Mouse (Mus musculus) ovary, adult 18-20 months (tissue): ENCODE results near the gene Slc25a24.

Source experiments
- DNase-seq: peaks from one replicate; pipeline ENCODE4 v3.0.0; 2022; ENCODE audit warnings: low spot score, mixed read lengths

Slc25a24 gene

DNA sequence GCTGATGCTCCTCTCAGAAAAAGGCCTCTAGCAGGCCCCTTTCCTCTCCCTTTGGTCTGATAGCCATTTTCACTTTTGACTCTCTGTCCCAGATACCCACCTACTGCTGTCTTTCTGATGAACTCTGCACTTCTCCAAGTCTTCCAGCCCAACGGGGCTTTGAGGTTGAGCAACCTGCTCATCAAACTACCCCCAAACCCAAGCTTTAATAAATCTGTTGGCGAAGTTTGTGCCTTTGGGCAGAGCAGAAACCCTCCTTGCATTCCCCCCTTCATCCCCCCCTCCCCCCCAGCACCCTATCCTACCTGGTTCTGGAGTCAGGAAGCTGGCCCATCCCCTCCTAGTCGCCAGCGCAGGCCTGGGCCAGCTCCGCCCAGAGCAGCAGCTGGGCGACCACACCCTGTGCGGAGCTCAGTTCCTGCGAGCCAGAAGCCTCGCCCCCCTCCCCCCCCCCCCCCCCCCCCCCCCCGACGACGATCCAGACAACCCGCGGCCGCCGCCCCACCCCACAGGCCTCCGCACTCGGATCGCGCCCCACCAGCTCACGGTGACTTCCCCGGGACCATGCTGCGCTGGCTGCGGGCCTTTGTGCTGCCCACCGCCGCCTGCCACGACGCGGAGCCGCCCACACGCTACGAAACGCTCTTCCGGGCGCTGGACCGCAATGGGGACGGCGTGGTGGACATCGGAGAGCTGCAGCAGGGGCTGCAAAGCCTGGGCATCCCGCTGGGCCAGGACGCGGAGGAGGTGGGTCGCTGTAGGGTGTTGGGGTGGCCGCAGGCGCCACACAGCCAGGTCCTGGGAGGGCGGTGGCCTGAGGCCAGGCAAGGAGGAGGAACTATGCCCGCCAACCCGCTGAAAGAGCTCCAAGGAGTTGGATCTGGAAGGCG lies at the start of gene Slc25a24:
Slc25a24 (plus strand) TSS at position 509 of the 890 bp plus-strand sequence.
- peak; percentile 30 for DNase-seq

DNA sequence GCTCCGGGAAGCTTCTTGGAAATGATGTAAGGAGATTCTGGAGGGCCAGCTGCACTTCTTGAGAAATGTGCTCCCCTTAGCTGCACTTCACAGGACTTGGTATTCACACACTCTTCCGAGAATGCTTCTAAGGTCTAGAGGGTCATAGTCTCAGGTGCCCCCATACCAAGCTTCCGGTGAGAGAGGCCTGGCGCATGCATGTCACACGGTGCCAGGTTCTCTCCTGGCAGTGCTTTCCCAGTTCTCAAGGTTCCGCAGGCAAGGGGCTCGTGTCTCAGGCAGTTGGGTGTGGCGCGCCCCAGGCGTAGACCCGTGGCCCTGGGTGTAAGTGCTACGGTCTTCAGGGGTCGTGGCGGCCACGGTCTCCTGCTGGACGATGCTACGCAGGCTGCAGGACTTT lies 42.8 kb upstream of the Slc25a24 start, which contains the start of gene Slc25a54:
Slc25a54 (plus strand) TSS at position 301 of the 400 bp plus-strand sequence.
- DNase-seq: no peak

DNA sequence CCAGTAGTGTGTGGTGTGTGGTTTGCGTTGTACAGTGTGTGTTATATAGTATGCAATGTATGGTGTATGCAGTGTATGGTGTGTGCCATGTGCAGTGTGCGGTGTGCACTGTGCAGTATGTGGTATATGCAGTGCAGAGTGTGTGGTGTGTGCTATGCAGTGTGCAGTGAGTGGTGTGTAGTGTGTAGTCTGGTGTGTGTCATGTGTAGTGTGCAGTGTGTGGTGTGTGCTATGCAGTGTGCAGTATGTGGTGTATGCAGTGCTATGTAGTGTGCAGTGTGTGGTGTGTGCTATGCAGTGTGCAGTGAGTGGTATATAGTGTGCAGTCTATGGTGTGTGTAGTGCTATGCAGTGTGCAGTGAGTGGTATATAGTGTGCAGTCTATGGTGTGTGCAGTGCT lies 38.5 kb upstream of the Slc25a24 start:
- DNase-seq: no peak

DNA sequence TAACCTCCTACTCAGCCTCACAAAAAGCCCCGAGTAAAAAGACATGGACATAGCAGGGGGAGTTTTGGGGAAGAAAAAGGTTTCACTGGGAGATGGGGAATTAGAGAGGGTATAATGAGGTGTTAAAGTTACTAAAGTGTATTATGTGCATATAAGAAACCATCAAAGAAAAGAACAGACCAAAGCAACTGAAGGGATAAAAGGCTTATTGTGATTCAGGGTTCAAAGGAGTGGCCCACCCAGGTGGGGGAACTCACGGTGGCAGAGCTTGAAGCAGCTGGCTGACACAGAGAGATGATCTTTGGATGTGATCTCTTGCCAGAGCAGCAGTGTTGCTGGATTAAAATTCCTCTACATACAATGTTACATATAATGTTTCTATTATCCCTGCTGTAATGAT lies 34.5 kb upstream of the Slc25a24 start:
- no peak for DNase-seq

DNA sequence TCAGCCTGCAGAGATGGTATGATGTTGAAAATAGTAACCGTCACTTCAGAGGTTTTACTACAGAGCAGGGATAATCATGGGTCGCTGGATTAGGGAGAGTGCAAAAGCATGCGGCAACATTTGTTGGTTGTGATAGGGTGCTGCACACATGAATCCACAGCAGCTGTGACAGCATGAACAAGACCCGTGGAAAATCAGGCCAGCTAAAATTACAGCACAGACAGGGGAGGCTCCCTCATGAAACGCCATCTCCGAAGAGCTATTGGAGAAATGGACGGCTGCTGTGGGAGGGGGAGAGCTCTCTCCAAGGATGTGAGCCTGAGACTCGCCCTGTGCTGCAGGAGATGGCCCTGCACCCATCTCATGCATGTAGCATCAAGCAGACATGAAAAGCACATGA lies 18.2 kb upstream of the Slc25a24 start:
- DNase-seq: no peak

DNA sequence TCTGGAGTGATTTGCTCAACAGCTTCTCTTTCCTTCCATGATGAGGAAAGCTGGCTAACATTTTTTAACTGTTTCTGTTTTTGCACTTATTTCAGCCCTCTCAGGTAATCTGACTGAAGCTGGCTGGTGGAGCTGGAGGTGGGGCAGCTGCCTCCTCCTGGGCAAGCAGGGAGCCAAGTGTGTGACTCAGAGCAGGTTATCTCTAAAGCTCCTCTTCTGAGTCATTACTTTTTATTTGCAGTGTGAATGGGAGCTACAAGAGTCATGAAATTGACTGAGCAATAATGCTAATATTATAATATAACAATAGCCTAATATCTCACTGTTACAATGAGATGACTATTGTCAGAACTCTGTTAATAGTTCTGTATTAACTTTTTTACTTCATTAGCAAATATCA lies 5.8 kb upstream of the Slc25a24 start:
- DNase-seq: no peak

DNA sequence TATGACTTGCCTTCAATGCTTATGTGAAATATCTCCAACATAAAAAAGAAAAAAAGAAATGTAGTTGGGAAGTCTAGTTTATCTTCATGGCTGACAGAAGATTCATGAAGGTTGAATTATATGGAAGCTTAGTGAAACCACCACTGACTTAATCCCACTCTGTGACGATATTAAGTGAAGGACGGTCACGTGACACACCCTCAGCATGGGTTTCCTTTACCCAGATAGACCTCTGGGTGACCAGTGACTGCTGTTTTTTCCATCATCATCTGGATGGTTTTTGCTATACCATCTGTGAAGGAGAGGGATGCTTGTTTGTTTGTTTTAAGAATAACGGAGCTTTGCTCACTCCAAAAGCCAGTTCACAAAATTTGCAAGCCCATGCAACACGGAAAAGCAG lies 3.4 kb upstream of the Slc25a24 start:
- DNase-seq: no peak

DNA sequence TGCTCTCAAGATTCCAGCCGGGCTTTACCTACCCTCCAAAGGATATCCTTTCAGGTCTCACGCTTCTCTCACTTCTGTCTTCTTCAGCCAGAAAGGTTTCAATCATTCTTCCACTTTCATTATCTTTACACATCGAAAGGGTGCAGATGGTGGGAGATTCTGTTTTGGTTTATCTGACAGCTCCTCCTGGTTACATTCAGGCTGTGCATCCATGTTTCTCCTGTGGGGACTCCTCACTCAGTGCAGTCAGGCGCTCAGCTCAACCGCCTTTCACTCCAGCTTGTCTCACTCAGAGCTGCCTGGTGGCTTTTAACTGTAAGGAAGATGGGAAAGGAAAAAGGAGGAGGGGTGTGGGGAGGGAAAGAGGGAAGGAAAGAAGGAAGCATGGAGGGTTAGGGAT lies 3.0 kb upstream of the Slc25a24 start:
- no peak for DNase-seq

DNA sequence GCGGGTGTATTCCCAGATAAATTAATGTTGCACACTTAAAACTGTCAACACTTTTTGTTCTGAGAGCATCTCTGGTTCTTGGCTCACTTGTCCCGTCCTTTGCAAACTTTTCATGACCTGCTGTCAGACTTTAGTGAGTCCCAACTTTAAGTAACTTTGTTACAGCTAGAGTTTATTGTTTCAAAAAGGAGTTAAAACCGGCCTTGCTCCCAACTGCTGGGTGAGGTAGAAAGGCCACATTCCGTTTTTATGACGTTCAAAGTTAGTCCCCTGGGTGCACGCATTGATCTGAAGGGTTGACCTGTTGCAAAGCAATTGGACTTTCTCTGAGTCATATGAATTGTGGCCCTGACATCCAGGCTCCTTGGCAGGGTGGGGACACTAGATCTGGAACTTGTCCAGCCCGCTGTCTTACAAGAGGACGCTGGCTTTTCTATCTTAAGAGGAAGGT lies 607 bp downstream of the Slc25a24 start:
- DNase-seq: peak; percentile 19

DNA sequence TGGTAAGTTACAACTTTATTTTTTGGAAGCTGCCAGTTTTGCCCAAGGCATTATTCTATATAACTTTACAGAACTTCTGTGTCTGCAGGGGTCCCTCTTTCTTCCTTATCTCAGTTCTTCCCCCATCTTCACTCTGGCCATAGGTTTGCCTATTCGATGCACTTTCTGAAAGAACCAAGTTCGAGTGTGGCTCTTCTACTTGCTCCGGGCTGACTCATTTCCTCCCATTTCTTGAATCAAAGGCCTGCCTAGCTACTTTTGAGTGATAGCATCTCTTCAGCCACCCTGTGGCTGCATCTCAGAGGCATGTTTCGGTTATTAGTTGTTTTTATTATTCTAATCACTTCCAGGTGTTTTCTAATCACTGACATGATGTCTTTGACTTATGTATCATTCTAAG lies 1.1 kb downstream of the Slc25a24 start:
- no peak for DNase-seq

DNA sequence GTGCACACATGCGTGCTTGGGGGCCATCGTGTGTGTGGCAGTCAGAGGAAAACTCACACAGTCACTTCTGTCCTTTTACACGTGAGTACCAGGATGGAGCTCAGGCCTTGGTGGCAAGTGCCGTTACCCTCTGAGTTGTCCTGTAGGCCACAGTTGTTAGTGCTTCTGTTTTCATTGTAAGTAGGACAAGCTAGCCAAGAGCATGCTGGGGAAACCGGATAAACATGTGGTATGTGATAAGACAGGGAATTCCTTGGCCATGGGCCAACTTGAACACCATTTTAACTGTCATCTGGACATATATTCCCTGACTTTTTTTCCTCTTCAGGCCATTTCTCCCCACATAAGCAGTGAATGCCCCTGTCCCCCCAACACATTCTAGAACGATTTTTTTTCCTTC lies 2.6 kb downstream of the Slc25a24 start:
- no peak for DNase-seq

DNA sequence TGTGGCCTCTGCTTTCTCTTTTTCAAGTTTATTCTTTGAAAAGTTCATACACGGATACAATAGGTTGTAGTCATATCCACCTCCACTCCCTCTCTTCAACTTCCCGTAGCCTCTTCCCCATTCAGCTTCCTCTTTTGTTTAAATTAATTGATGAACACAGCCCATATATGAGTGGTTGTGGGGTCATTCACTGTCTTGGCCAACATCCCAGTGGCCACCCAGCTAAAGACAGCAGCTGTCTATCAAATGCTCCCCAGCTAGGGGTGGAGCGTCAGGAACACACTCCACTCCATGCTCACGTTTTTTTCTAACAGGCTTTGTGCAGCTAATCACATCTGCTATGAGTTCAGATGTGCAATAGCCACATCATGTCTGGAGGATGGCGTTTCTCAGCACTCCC lies 6.8 kb downstream of the Slc25a24 start:
- no peak for DNase-seq

DNA sequence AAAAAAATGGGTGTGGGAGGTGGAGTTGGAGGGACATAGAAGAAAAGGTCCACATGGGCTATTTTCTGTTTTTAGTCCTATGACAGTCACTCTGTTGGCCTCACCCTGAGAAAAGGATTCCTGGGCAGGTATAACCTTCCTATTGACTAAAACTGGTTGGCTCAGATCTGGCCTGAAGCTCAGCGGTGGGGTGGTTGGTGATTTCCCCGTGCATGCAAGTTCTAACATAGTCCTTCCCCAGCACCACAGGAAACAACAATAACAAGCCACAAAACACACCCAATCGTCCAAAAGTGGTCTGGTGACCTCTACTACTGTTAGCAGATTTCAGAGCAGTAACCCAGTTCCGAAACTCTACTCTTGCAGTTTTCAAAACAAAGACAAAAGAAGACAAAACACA lies 10.0 kb downstream of the Slc25a24 start:
- DNase-seq: no peak

DNA sequence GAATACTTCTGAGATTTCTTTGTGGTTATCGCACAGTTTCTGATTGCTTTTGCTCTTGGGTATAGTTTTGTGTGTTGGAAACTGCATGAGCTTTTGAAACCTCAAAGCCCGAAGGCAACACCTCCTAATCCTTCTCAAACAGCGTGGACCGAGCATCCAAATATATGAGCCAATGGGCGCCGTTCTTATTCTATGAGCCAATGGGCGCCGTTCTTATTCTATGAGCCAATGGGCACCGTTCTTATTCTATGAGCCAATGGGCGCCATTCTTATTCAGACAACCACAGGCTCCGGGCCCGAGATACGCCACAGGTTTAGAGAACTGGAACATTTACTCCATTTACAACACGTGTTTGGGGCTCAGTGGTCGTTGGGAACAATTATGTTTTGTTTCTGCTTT lies 11.1 kb downstream of the Slc25a24 start:
- DNase-seq: no peak

DNA sequence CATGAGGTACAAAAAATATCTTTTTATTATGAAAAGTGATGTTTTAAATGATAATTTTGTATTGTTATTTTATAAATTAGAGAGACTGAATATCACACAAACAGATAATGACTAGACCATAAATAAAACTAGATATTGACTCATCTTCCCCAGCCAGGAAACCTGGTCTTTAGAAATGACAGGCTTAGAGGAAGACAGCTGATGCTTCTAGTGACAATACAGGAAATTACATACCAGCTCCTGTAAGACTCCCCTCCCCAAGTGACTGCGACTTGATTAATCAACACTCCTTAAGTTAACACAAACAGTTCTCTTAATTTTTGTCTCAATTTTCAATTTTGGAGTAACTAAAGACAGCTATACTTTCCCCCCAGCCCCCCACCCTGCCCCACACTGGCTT lies 12.4 kb downstream of the Slc25a24 start:
- no peak for DNase-seq

DNA sequence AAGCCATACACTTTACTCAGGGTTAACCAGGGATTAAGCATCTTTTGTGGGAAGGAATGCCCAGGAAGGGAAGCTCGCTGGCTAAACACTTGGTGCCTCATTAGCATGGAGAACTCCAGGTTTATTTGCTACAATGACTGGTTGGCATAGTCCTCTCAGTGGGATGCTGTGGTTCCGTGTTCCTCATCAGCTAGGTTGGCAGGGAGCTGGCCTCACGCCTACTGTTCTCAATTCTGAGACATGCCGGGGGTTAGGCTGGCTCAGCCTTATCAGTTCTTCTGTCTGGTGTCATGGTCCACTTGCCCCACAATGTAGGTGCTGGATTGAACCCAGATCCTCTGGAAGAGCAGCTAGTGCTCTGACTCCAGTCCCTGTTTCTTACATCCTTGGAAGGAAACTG lies 29.6 kb downstream of the Slc25a24 start:
- DNase-seq: no peak

DNA sequence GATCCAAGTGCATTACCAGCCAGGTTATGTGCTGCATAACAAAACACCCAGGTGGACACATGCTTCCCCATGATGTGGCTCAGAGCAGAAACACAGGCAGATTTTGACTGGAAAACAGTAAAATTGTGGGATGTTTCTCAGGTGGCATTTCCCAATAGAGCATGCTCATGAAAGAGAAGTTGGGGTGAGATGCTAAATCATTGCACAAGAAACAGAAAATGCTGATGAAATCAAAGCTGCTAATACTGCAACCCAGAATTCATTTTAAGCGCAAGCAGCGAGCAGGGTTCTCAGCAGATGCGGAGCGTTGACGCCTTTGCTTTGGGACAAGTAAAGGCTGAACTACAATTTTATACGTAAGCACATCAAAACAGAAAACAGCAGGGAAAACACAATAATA lies 30.5 kb downstream of the Slc25a24 start:
- no peak for DNase-seq

DNA sequence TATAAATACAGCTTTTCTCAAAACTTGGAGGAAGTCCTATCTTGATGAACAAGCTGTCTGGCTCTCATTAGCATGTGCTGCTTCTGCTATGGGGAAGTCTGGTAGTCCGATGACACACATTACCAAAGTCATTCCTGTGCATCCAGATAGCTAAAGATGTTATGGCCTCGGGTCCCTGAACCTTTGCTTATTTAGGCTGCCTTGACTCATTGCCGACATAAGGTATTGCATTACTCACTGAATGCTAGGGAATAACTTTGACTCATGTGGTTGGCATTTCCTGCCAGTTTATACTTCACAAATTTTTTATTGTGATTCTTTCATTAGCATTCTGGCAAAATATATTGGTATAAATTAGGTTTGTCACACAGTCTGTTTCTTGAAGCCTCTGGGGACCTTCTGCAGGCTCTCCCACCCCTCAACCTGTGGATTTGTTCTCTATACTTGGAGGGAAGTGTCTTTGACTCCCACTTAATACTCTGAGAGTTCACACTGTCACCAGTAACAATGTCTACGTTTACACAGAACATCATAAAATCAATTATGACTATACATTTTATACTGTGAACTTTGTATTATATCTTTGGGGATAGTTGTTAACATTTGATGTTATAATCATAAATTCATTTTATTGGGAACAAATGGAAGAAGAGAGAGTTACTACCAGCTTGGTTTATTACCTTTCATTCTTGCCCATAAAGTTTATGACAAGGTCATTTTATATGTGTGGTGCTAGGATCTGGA lies 33.1 kb downstream of the Slc25a24 start:
- no peak for DNase-seq

DNA sequence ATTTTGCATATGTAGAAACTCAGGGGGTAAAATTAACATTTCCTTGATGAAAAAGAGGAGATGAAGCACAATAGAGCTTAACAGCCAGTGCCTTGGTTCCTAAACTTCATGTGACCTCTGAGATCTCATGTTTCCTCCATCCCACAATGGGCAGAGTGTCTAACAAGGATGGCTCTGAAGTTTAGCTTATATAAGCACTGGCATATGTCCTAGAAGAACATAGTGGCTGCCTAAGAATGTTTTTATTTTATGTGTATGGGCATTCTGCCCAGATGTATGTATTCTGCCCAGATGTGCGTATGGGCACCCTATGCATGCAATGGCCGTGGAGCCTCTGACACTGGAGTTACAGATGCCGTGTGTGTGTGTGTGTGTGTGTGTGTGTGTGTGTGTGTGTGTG lies 34.5 kb downstream of the Slc25a24 start:
- DNase-seq: no peak

DNA sequence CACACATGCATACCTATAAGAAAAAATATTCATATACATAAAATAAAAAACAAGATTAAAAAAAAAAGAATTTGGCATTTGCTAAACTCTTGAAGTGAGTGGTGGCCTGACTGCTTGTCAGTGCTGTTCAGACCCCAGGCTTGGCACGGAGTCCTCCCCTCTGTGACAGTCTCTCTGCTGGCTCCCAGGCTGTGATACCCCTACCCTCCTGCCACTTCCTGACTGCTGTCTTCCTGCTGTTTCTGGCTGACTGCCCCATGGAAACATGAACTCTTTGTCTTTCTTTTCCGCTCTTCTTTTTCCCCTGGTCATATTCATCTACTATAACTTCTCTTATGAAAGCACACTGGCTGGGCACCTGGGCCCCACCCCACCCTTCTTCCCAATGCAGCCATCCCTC lies 41.1 kb downstream of the Slc25a24 start:
- no peak for DNase-seq

DNA sequence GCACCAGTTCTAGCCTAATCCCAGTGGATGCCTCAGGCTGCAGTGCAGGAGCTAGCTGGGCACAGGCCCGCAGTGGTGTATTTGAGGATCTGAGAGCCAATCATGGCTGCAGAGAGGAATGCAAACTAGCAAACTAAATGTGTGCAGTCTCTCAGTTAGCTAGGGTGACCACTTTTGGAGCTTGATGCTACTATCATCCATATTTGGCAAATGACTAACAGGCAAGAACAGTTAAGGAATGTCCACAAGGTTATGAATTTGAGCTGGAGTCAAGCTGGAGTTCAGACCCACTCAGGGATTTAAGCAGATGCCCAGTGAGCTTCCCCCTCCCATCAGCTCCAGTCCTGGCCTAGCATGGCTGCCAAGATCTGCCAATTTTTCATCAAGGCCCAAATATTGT lies 41.7 kb downstream of the Slc25a24 start:
- no peak for DNase-seq

DNA sequence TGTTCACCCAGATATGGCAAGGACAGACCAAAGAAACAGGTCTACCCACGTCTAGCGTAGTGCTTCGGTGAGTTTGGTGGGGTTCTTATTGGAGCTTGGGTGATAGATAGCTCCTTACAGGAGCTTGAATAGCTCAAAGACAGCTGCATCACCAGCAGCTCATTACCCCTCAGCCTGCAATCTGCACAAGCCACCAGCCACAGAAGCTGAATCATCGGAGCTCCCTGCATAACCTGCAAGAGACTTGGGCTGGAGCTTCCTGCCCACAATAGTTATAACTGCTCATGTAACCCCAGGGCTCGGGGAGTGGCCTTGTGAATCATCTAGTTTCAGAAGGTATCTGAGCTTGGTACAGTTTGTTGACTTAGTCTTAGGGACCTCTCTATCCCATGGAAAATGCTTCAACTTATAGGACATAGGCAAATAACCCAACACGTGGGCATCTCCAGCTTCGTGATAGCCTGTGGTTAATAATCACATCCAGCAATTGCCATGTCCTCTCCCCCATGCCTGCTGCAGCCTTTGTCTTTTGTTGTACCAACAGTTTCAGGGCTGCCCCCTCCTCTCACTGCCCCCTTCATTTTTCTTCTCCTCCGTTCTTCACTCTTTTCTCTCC lies 42.4 kb downstream of the Slc25a24 start:
- no peak for DNase-seq

DNA sequence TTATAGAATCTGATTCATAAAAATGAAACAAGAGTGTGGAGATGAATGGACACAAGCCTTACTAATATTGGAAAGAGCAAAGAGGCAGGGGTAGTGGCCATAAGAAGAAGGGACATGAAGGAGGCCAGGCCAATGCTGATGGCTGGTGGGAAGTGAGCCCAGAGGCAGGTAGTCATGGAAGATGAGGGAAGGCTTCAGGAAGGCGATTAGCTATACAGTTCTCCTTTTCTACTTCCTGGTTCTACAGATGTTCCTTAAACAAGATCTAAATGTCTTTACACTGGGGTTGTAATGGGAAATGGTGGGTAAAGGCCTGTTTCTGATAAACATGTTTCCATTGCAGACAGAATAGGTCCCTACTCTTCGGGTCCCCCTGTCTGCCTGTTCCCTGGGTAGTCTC lies 46.2 kb downstream of the Slc25a24 start:
- no peak for DNase-seq
